Mouse (Mus musculus): ENCODE measurements around the gene E2f1. TPM values are rescaled to one million over a fixed set of nuclear protein-coding genes. Genes with fewer than 3 reads are reported as not detected.

E2f1 gene
- 7.3 and 9.9 TPM in 2 replicates for total RNA-seq (2017)

- ATAC-seq (replicated peaks in 1 of 2; ENCODE audit: insufficient read depth in 1 of 2, low FRiP score in 2 of 2, low TSS enrichment in 1 of 2, low read depth in 1 of 2, poor library complexity in 2 of 2, severe bottlenecking in 2 of 2): peak; percentile 87 to 93
Observed at GRCm38 (mm10) chr2:154569836-154570286, at the start of gene E2f1. Gene E2f1 (minus strand): TSS chr2:154569892.

GRCm38 (mm10) chr2:154617061-154617460 is 47.4 kb upstream of the E2f1 start:
- ATAC-seq (replicated peaks in 1 of 2; ENCODE audit: insufficient read depth in 1 of 2, low FRiP score in 2 of 2, low TSS enrichment in 1 of 2, low read depth in 1 of 2, poor library complexity in 2 of 2, severe bottlenecking in 2 of 2): no peak

GRCm38 (mm10) chr2:154615674-154616073 is 46.0 kb upstream of the E2f1 start:
- ATAC-seq (replicated peaks in 1 of 2; ENCODE audit: insufficient read depth in 1 of 2, low FRiP score in 2 of 2, low TSS enrichment in 1 of 2, low read depth in 1 of 2, poor library complexity in 2 of 2, severe bottlenecking in 2 of 2): peak in 1 of 2 experiments; percentile 16; a peak in 1 of 4 replicates

- ATAC-seq (replicated peaks in 1 of 2; ENCODE audit: insufficient read depth in 1 of 2, low FRiP score in 2 of 2, low TSS enrichment in 1 of 2, low read depth in 1 of 2, poor library complexity in 2 of 2, severe bottlenecking in 2 of 2): no peak
Observed at GRCm38 (mm10) chr2:154614841-154615576, 45.3 kb upstream of the E2f1 start.

- peak; percentile 80 to 82 for ATAC-seq (replicated peaks in 1 of 2; ENCODE audit: insufficient read depth in 1 of 2, low FRiP score in 2 of 2, low TSS enrichment in 1 of 2, low read depth in 1 of 2, poor library complexity in 2 of 2, severe bottlenecking in 2 of 2)
Observed at GRCm38 (mm10) chr2:154613118-154614115, 43.7 kb upstream of the E2f1 start, which contains the start of the genes Zfp341 and 4930519P11Rik. Gene Zfp341 (plus strand): TSS chr2:154613297. Gene 4930519P11Rik (minus strand): TSS chr2:154613437.

- no peak for ATAC-seq (replicated peaks in 1 of 2; ENCODE audit: insufficient read depth in 1 of 2, low FRiP score in 2 of 2, low TSS enrichment in 1 of 2, low read depth in 1 of 2, poor library complexity in 2 of 2, severe bottlenecking in 2 of 2)
Observed at GRCm38 (mm10) chr2:154609050-154609767, 39.5 kb upstream of the E2f1 start.

GRCm38 (mm10) chr2:154606965-154607364 is 37.3 kb upstream of the E2f1 start:
- ATAC-seq (replicated peaks in 1 of 2; ENCODE audit: insufficient read depth in 1 of 2, low FRiP score in 2 of 2, low TSS enrichment in 1 of 2, low read depth in 1 of 2, poor library complexity in 2 of 2, severe bottlenecking in 2 of 2): no peak

GRCm38 (mm10) chr2:154604156-154604555 is 34.5 kb upstream of the E2f1 start:
- ATAC-seq (replicated peaks in 1 of 2; ENCODE audit: insufficient read depth in 1 of 2, low FRiP score in 2 of 2, low TSS enrichment in 1 of 2, low read depth in 1 of 2, poor library complexity in 2 of 2, severe bottlenecking in 2 of 2): peak in 1 of 2 experiments; percentile 1; a peak in 1 of 4 replicates

GRCm38 (mm10) chr2:154603638-154604153 is 34.0 kb upstream of the E2f1 start, which contains the start of gene Pxmp4:
Gene Pxmp4 (minus strand): TSS chr2:154603708.
- peak; percentile 98 to 99 for ATAC-seq (replicated peaks in 1 of 2; ENCODE audit: insufficient read depth in 1 of 2, low FRiP score in 2 of 2, low TSS enrichment in 1 of 2, low read depth in 1 of 2, poor library complexity in 2 of 2, severe bottlenecking in 2 of 2)

- no peak for ATAC-seq (replicated peaks in 1 of 2; ENCODE audit: insufficient read depth in 1 of 2, low FRiP score in 2 of 2, low TSS enrichment in 1 of 2, low read depth in 1 of 2, poor library complexity in 2 of 2, severe bottlenecking in 2 of 2)
Observed at GRCm38 (mm10) chr2:154603007-154603637, 33.4 kb upstream of the E2f1 start.

GRCm38 (mm10) chr2:154601324-154601723 is 31.6 kb upstream of the E2f1 start:
- ATAC-seq (replicated peaks in 1 of 2; ENCODE audit: insufficient read depth in 1 of 2, low FRiP score in 2 of 2, low TSS enrichment in 1 of 2, low read depth in 1 of 2, poor library complexity in 2 of 2, severe bottlenecking in 2 of 2): no peak

GRCm38 (mm10) chr2:154600586-154600985 is 30.9 kb upstream of the E2f1 start:
- no peak for ATAC-seq (replicated peaks in 1 of 2; ENCODE audit: insufficient read depth in 1 of 2, low FRiP score in 2 of 2, low TSS enrichment in 1 of 2, low read depth in 1 of 2, poor library complexity in 2 of 2, severe bottlenecking in 2 of 2)

GRCm38 (mm10) chr2:154597399-154597798 is 27.7 kb upstream of the E2f1 start:
- ATAC-seq (replicated peaks in 1 of 2; ENCODE audit: insufficient read depth in 1 of 2, low FRiP score in 2 of 2, low TSS enrichment in 1 of 2, low read depth in 1 of 2, poor library complexity in 2 of 2, severe bottlenecking in 2 of 2): no peak

GRCm38 (mm10) chr2:154595775-154596174 is 26.1 kb upstream of the E2f1 start:
- no peak for ATAC-seq (replicated peaks in 1 of 2; ENCODE audit: insufficient read depth in 1 of 2, low FRiP score in 2 of 2, low TSS enrichment in 1 of 2, low read depth in 1 of 2, poor library complexity in 2 of 2, severe bottlenecking in 2 of 2)

GRCm38 (mm10) chr2:154593025-154593424 is 23.3 kb upstream of the E2f1 start:
- peak; percentile 45 to 53; a peak in 2 of 4 replicates for ATAC-seq (replicated peaks in 1 of 2; ENCODE audit: insufficient read depth in 1 of 2, low FRiP score in 2 of 2, low TSS enrichment in 1 of 2, low read depth in 1 of 2, poor library complexity in 2 of 2, severe bottlenecking in 2 of 2)

GRCm38 (mm10) chr2:154591239-154591638 is 21.5 kb upstream of the E2f1 start:
- ATAC-seq (replicated peaks in 1 of 2; ENCODE audit: insufficient read depth in 1 of 2, low FRiP score in 2 of 2, low TSS enrichment in 1 of 2, low read depth in 1 of 2, poor library complexity in 2 of 2, severe bottlenecking in 2 of 2): no peak
